Mouse (Mus musculus) forebrain, embryonic 14.5 days (tissue): ENCODE measurements around the gene Slmap. TPM values are rescaled to one million over a fixed set of nuclear protein-coding genes. Genes with fewer than 3 reads are reported as not detected.
A peak's percentile ranks its signal among the peaks of the same experiment; 100 is the strongest.

Source experiments
- ATAC-seq: fragments of 200-750 bp; cut with Nextera tagmentation; 2 replicates; pipeline ENCODE4 v1.8.0; 2017; ENCODE audit warnings: mild to moderate bottlenecking, moderate library complexity
- DNase-seq: peaks from one replicate; pipeline ENCODE4 v3.0.0-alpha.2; 2015; ENCODE audit warnings: low spot score
- H3K27ac ChIP-seq: fragments of 300-500 bp; sonication (generic); 2 replicates; pipeline ENCODE4 v1.5.1; 2014; ENCODE audit warnings: low read depth, mild to moderate bottlenecking, control low read depth, low read length, moderate library complexity
- H3K27me3 ChIP-seq: fragments of 300-500 bp; sonication (generic); replicated peaks from 2 replicates; pipeline ENCODE4 v1.6.1; 2014; ENCODE audit warnings: low read length, control low read depth, mixed read lengths; ENCODE audit not compliant: control insufficient read depth, insufficient read depth
- H3K36me3 ChIP-seq: fragments of 300-500 bp; sonication (generic); 2 replicates; pipeline ENCODE4 v1.6.1; 2014; ENCODE audit warnings: low read length, control low read depth; ENCODE audit not compliant: control insufficient read depth, insufficient read depth
- H3K4me1 ChIP-seq: fragments of 300-500 bp; sonication (generic); 2 replicates; pipeline ENCODE4 v1.6.1; 2014; ENCODE audit warnings: antibody characterized with exemption, low read length, control low read depth; ENCODE audit not compliant: control insufficient read depth, insufficient read depth
- H3K4me2 ChIP-seq: fragments of 300-500 bp; sonication (generic); 2 replicates; pipeline ENCODE4 v1.6.1; 2014; ENCODE audit warnings: mild to moderate bottlenecking, control low read depth, low read length
- H3K4me3 ChIP-seq: fragments of 300-500 bp; sonication (generic); 2 replicates; pipeline ENCODE4 v1.5.1; 2014; ENCODE audit warnings: low read depth, low read length, control low read depth
- H3K9ac ChIP-seq: fragments of 300-500 bp; sonication (generic); 2 replicates; pipeline ENCODE4 v1.6.1; 2014; ENCODE audit warnings: mild to moderate bottlenecking, low read length, control low read depth, moderate library complexity
- H3K9me3 ChIP-seq: fragments of 300-500 bp; sonication (generic); replicated peaks from 2 replicates; pipeline ENCODE4 v1.6.1; 2016; ENCODE audit warnings: low read length, control low read depth, mixed read lengths; ENCODE audit not compliant: control insufficient read depth
- WGBS: fragments of 180-500 bp; shearing (Covaris S2); extraction: QIAGEN DNeasy Blood & Tissue Kit; methylation state at CpG from one replicate; pipeline ENCODE4 v1.1.7; 2014; 5-methylcytosine and 5-hydroxymethylcytosine counted together
- polyA plus RNA-seq: library from polyadenylated mRNA; unstranded; fragments of >200 nt; fragmentation: Nextera tagmentation; extraction: Ambion mirVana; gene quantifications from 2 replicates; pipeline ENCODE4 v1.2.1, GENCODE M21; 2014

Gene Slmap
- polyA plus RNA-seq, 1 experiment from 2014 or later, result 11.7 TPM

GRCm38 (mm10) chr14:26539241-26539640, 4.5 kb upstream of the Slmap start:
- no peak overlapping the region for H3K4me2 ChIP-seq
- H3K9me3 ChIP-seq, result no peaks in the 10 kb centered on the region
- H3K27ac ChIP-seq, result no peak overlapping the region
- H3K4me3 ChIP-seq, result no peak overlapping the region
- no peak for ATAC-seq
- 85% methylated on average over 4 of the region's 4 CpGs for WGBS
- no peaks in the 10 kb centered on the region for H3K36me3 ChIP-seq
- H3K9ac ChIP-seq, result no peak overlapping the region
- no peaks in the 10 kb centered on the region for H3K4me1 ChIP-seq
- no peaks in the 10 kb centered on the region for H3K27me3 ChIP-seq
- no peak for DNase-seq

- H3K4me3 ChIP-seq, result peak overlapping the region; percentile 95
- ATAC-seq (peak; percentile 84), DNase-seq (peak; percentile 58)
- H3K9ac ChIP-seq, result peak overlapping the region; percentile 91
- H3K4me2 ChIP-seq, result peak overlapping the region; percentile 90
- H3K4me1 ChIP-seq, result peaks cover 24% of the 10 kb centered on the region
- H3K27me3 ChIP-seq, result no peaks in the 10 kb centered on the region
- under 1% methylated on average over 88 of the region's 92 CpGs for WGBS
- H3K27ac ChIP-seq, result peak overlapping the region; percentile 84
- H3K36me3 ChIP-seq, result no peaks in the 10 kb centered on the region
- H3K9me3 ChIP-seq, result no peaks in the 10 kb centered on the region
These were observed 642 bp downstream of the Slmap start for GRCm38 (mm10) chr14:26533821-26534756.

- Histone ChIP-seq H3K27me3 (no peaks in the 10 kb centered on the region), H3K4me1 (peaks cover 24% of the 10 kb centered on the region), H3K9ac (peak overlapping the region; percentile 91), H3K9me3 (no peaks in the 10 kb centered on the region), H3K4me2 (peak overlapping the region; percentile 90), H3K27ac (no peak overlapping the region), H3K4me3 (peak overlapping the region; percentile 95), H3K36me3 (no peaks in the 10 kb centered on the region)
- no peak for ATAC-seq
- 25% methylated on average over 19 of the region's 19 CpGs for WGBS
- DNase-seq, result no peak
These were observed 1.5 kb downstream of the Slmap start for GRCm38 (mm10) chr14:26533267-26533666.

GRCm38 (mm10) chr14:26532752-26533151, 2.0 kb downstream of the Slmap start:
- WGBS, result 65% methylated on average over 9 of the region's 9 CpGs
- H3K36me3 ChIP-seq, result no peaks in the 10 kb centered on the region
- no peaks in the 10 kb centered on the region for H3K27me3 ChIP-seq
- peak overlapping the region; percentile 95 for H3K4me3 ChIP-seq
- H3K4me1 ChIP-seq, result peaks cover 24% of the 10 kb centered on the region
- peak overlapping the region; percentile 90 for H3K4me2 ChIP-seq
- no peak overlapping the region for H3K27ac ChIP-seq
- H3K9ac ChIP-seq, result peak overlapping the region; percentile 91; the same call in 1 of the 2 replicates
- no peaks in the 10 kb centered on the region for H3K9me3 ChIP-seq
- no peak for DNase-seq
- ATAC-seq, result no peak

- Histone ChIP-seq H3K9ac (no peak overlapping the region), H3K27me3 (no peaks in the 10 kb centered on the region)
These were observed 3.1 kb downstream of the Slmap start for GRCm38 (mm10) chr14:26531410-26532313.

GRCm38 (mm10) chr14:26530350-26530749, 4.4 kb downstream of the Slmap start:
- Histone ChIP-seq H3K9ac (no peak overlapping the region), H3K4me3 (no peak overlapping the region), H3K27me3 (no peaks in the 10 kb centered on the region), H3K36me3 (no peaks in the 10 kb centered on the region), H3K4me1 (peaks cover 24% of the 10 kb centered on the region), H3K4me2 (no peak overlapping the region), H3K9me3 (no peaks in the 10 kb centered on the region), H3K27ac (no peak overlapping the region)
- DNase-seq, result no peak
- WGBS, result 41% methylated on average over 7 of the region's 7 CpGs
- ATAC-seq, result no peak

More at GRCm38 (mm10) chr14:26531410-26532313, 3.1 kb downstream of the Slmap start:
- no peak overlapping the region for H3K4me3 ChIP-seq
- ATAC-seq, result no peak
- peaks cover 24% of the 10 kb centered on the region for H3K4me1 ChIP-seq
- 78% methylated on average over 10 of the region's 10 CpGs for WGBS
- no peak for DNase-seq
- H3K9me3 ChIP-seq, result no peaks in the 10 kb centered on the region
- H3K4me2 ChIP-seq, result 0 out of 2 replicates have a peak overlapping the region, but pooled peaks have one; percentile 16
- no peak overlapping the region for H3K27ac ChIP-seq
- no peaks in the 10 kb centered on the region for H3K36me3 ChIP-seq

GRCm38 (mm10) chr14:26528296-26528695, 6.4 kb downstream of the Slmap start:
- DNase-seq, result no peak
- no peak for ATAC-seq
- Histone ChIP-seq H3K27ac (no peak overlapping the region), H3K4me3 (no peak overlapping the region), H3K36me3 (no peaks in the 10 kb centered on the region), H3K9ac (no peak overlapping the region), H3K4me1 (peaks cover 21% of the 10 kb centered on the region), H3K4me2 (no peak overlapping the region), H3K9me3 (no peaks in the 10 kb centered on the region), H3K27me3 (no peaks in the 10 kb centered on the region)
- WGBS, result 81% methylated on average over 2 of the region's 2 CpGs

GRCm38 (mm10) chr14:26525955-26526354, 8.8 kb downstream of the Slmap start:
- WGBS, result 43% methylated on average over 3 of the region's 3 CpGs

More at GRCm38 (mm10) chr14:26525955-26526354, 8.8 kb downstream of the Slmap start:
- no peak for ATAC-seq
- no peak for DNase-seq
- no peaks in the 10 kb centered on the region for H3K9me3 ChIP-seq
- H3K27me3 ChIP-seq, result no peaks in the 10 kb centered on the region
- H3K4me1 ChIP-seq, result peaks cover 6% of the 10 kb centered on the region; the same call in 1 of the 2 replicates
- no peak overlapping the region for H3K27ac ChIP-seq
- no peak overlapping the region for H3K9ac ChIP-seq
- H3K4me2 ChIP-seq, result no peak overlapping the region
- no peaks in the 10 kb centered on the region for H3K36me3 ChIP-seq
- H3K4me3 ChIP-seq, result no peak overlapping the region
